Mouse (Mus musculus): ENCODE data around the gene Caap1. TPM values are rescaled to one million over a fixed set of nuclear protein-coding genes. Genes with fewer than 3 reads are reported as not detected.

The Caap1 gene
- total RNA-seq, 4 experiments from 2014 or later = 1.7 to 2.5 (median 1.9) TPM

- DNase-seq (ENCODE audit: low spot score in 2 of 2) = no peak
Measured at GRCm38 (mm10) chr4:94515366-94515765, 41.2 kb downstream of the Caap1 start.

- peak; percentile 29 to 47 for DNase-seq (ENCODE audit: low spot score in 2 of 2)
Measured at GRCm38 (mm10) chr4:94476749-94477399, 79.7 kb downstream of the Caap1 start.

DNA sequence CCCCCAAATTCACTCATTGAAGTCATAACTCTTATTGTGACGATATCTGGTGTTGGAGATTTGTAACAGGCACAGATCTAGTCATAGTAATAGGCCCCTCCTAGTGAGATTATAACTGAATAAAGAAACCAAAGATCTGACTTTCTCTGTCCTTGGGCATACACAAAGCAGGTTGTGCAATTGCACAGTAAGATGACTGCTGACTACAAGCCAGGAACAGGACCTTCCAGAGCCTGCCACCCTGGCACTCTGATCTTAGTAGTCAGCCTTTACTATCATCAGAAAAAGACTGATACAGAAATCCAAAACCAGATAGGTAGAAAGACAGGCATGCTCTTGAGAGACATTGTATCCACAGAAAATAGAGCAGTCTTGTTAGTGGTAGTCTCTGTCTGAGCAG lies 83.3 kb downstream of the Caap1 start:
- no peak for DNase-seq (ENCODE audit: low spot score in 2 of 2)

- no peak for DNase-seq (ENCODE audit: low spot score in 2 of 2)
Measured at GRCm38 (mm10) chr4:94459424-94459823, 97.2 kb downstream of the Caap1 start.

DNA sequence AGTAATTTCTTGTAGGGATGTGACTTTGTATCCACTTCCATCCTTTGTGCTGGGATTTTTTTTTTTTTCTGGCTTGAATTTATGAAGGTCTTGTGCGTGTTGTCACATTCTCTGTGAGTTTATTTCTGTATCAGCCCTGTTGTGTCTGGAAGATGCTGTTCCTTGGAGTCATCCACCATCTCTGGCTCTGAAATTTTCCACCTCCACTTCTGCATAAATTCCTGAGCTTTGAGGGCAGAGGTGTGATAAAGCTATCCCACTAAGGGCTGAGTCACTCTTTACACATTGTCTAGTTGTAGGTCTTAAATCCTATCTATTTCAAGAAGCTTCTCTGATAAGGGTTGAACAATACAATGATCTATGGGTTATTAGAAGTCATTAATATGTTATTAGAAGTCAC lies 101.7 kb downstream of the Caap1 start:
- DNase-seq (ENCODE audit: low spot score in 2 of 2) = no peak

Other genes starting within 250 kb of the Caap1 start
- not detected for gene Gm10306, start 250 bp downstream of the Caap1 start, total RNA-seq (2022)
- gene Plaa, start 46.4 kb upstream of the Caap1 start, total RNA-seq (2022) = 10 to 100 TPM; 29.0 to 39.8 (median 36.1) TPM
- gene Ift74, start 57.7 kb upstream of the Caap1 start, total RNA-seq (2022) = 1 to 10 TPM; 4.8 to 8.9 (median 5.6) TPM
- gene Lrrc19, start 93.3 kb upstream of the Caap1 start, total RNA-seq (2022) = not detected
- gene Tek, start 182.5 kb upstream of the Caap1 start, total RNA-seq (2022) = 10 to 100 TPM in 2 of 4 experiments, 1 to 10 TPM in 2; 7.4 to 10.6 (median 9.3) TPM

Measured in gastrocnemius, adult 8-10 months (tissue).